Mouse (Mus musculus): Measurements from ENCODE around the gene Itga9.

DNA sequence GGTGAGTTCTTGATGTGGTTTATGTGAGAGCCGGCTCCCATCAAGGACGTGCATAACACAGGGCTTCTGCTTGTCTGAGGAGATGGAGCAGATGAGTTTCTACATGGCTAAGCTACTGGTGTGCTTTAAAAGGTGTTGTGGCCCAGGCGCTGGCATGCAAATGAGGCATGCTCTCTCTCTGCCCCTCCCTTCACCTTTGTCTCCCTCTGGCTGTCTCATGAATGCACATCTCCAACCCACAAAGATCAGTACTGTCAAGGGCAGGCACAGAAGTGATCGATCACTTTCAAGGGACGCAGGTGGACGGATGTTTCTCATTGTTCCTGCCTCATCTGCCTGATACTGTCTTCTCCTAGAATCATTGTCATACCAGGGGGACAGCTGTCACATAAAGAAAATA, 57.4 kb downstream of the Itga9 start:
- TF ChIP-seq POLR2AphosphoS2 (IDR thresholded peaks at IDR 0.05; ENCODE audit: insufficient read length, low read depth) (no peak), POLR2A (IDR thresholded peaks at IDR 0.05; ENCODE audit: insufficient read length, low read depth) (no peak), REST (IDR thresholded peaks at IDR 0.05; ENCODE audit: insufficient read depth, insufficient read length) (no peak), CEBPB (IDR thresholded peaks at IDR 0.05; ENCODE audit: insufficient read depth, poor library complexity, severe bottlenecking) (no peak)

Data from myocyte (in vitro differentiated cells).